Mouse (Mus musculus) G1E (cell line): ENCODE measurements at regions not wholly inside any gene's neighbourhood (a gene's known extent, or its start where the extent isn't known, plus 50 kb on each side); places are given as distances from the start of the nearest gene placed in this dataset.

Experiments used
- CTCF ChIP-seq: IDR thresholded peaks from 2 replicates; pipeline ENCODE4 v1.5.1; 2012; ENCODE audit warnings: low read depth, low read length, inconsistent platforms, mixed read lengths
- GATA1 ChIP-seq: IDR thresholded peaks from 2 replicates; pipeline ENCODE4 v1.6.1; 2012; ENCODE audit warnings: borderline replicate concordance, low read length, inconsistent platforms, mixed read lengths
- POLR2AphosphoS5 ChIP-seq: IDR thresholded peaks from 2 replicates; pipeline ENCODE4 v1.6.1; 2012; ENCODE audit warnings: low read depth, low read length, inconsistent platforms; ENCODE audit not compliant: insufficient replicate concordance
- TAL1 ChIP-seq: conservative IDR thresholded peaks from 2 replicates; pipeline ENCODE4 v1.6.1; 2012; ENCODE audit warnings: low read depth, low read length, inconsistent platforms, mixed read lengths

DNA sequence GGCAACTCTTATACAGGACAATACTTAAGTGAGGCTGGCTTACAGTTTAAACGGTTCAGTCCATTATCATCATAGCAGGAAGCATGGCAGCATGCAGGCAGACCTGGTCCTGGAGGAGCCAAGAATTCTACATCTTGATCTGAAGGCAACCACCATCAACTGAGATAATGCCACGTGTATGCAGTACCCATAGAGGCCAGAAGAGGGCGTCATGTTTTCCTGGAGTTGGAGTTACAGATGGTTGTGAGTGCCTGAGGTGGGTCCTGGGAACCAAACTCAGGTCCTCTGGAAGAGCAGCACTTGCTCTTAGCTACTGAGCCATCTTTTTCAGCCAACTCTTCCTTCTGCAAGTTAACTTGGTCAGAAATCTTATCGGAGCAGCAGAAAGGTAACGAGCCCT is 96.7 kb upstream of the 1600014C23Rik start:
- TF ChIP-seq CTCF (peak; percentile 48; the same call in 1 of the 2 replicates), POLR2AphosphoS5 (no peak), GATA1 (no peak), TAL1 (no peak)
